Comparison of ENCODE assay signal across 25 mouse cellular contexts in genomic region chr5:9448931-9449330, GRCm38 (mm10).
DNase-seq lines count a peak whose midpoint lies in the region; ATAC-seq and TF ChIP-seq lines count a peak whose summit lies in the region.
"Had no signal": no experiment of that assay in that cellular context is flagged by ENCODE, and none has a peak within 500 bp of the region (broad histone marks: within the 10 kb centered on the region; RNA-seq: fewer than 3 reads in every experiment).

No protein-coding gene starts in this region.

- H3K9me3 ChIP-seq in midbrain, postnatal 0 days (ENCODE audit: low read length): no peaks in the 10 kb centered on the region
- no peaks in the 10 kb centered on the region for H3K9me3 ChIP-seq in midbrain, embryonic 11.5 days (ENCODE audit: control insufficient read depth, low read length)
- H3K9me3 ChIP-seq: embryonic facial prominence, embryonic 10.5 days; embryonic facial prominence, embryonic 15.5 days; forebrain, embryonic 13.5 days; heart, embryonic 12.5 days; hindbrain, embryonic 15.5 days; intestine, embryonic 15.5 days; limb, embryonic 13.5 days; midbrain, embryonic 13.5 days had no signal

- peak; percentile 18 for DNase-seq in midbrain, postnatal 0 days (ENCODE audit: low spot score)
- DNase-seq in midbrain, embryonic 11.5 days (ENCODE audit: low spot score, missing footprints): no peak
- peak; percentile 48 for DNase-seq in cerebellum, adult 11 months
- DNase-seq in cerebellum, adult 9-10 months: peak; percentile 89
- DNase-seq in cerebellum, postnatal 36 days: peak; percentile 45 to 61
- no peak for DNase-seq in kidney, adult 18-20 months
- no peak for DNase-seq in kidney, adult 2 months
- DNase-seq in thymus, adult 2 months: no peak
- DNase-seq: gastrocnemius, postnatal 25 days; heart, adult 2 months; heart, postnatal 4 days; lung, postnatal 4 days had no signal

- TF ChIP-seq CTCF in midbrain, postnatal 0 days (IDR thresholded peaks at IDR 0.05): no peak
- no peak for TF ChIP-seq CTCF in kidney, adult 2 months (conservative IDR thresholded peaks at IDR 0.05; ENCODE audit: insufficient read depth, insufficient read length, low read depth, low read length)
- TF ChIP-seq CTCF in thymus, adult 2 months (IDR thresholded peaks at IDR 0.05; ENCODE audit: borderline replicate concordance, control insufficient read depth, extremely low read depth, insufficient read depth, low read length, poor library complexity): no peak

- no peak overlapping the region for H3K9ac ChIP-seq in midbrain, postnatal 0 days (replicated peaks; ENCODE audit: low read length, poor library complexity, severe bottlenecking)
- no peak overlapping the region for H3K9ac ChIP-seq in midbrain, embryonic 11.5 days (ENCODE audit: low read length)
- H3K9ac ChIP-seq: embryonic facial prominence, embryonic 15.5 days; forebrain, embryonic 13.5 days; heart, embryonic 12.5 days; hindbrain, embryonic 15.5 days; intestine, embryonic 15.5 days; limb, embryonic 13.5 days; midbrain, embryonic 13.5 days had no signal

- H3K36me3 ChIP-seq in midbrain, postnatal 0 days (ENCODE audit: insufficient read depth, low read length): no peaks in the 10 kb centered on the region
- no peaks in the 10 kb centered on the region for H3K36me3 ChIP-seq in midbrain, embryonic 11.5 days (ENCODE audit: control insufficient read depth, insufficient read depth, low read length)
- H3K36me3 ChIP-seq in kidney, adult 2 months (ENCODE audit: control insufficient read depth, insufficient read depth, low read length): no peaks in the 10 kb centered on the region
- H3K36me3 ChIP-seq in thymus, adult 2 months (ENCODE audit: control insufficient read depth, insufficient read depth, low read length): no peaks in the 10 kb centered on the region
- H3K36me3 ChIP-seq: embryonic facial prominence, embryonic 10.5 days; embryonic facial prominence, embryonic 15.5 days; heart, embryonic 12.5 days; hindbrain, embryonic 15.5 days; intestine, embryonic 15.5 days; limb, embryonic 13.5 days; midbrain, embryonic 13.5 days had no signal

- H3K27me3 ChIP-seq in midbrain, postnatal 0 days (ENCODE audit: insufficient read depth, low read length): no peaks in the 10 kb centered on the region
- H3K27me3 ChIP-seq in midbrain, embryonic 11.5 days (ENCODE audit: control insufficient read depth, insufficient read depth, low read length): no peaks in the 10 kb centered on the region
- no peaks in the 10 kb centered on the region for H3K27me3 ChIP-seq in kidney, adult 2 months (replicated peaks; ENCODE audit: control insufficient read depth, insufficient read depth, low read length)
- no peaks in the 10 kb centered on the region for H3K27me3 ChIP-seq in thymus, adult 2 months (ENCODE audit: control insufficient read depth, insufficient read depth, low read length)
- H3K27me3 ChIP-seq: CH12.LX; embryonic facial prominence, embryonic 15.5 days; forebrain, embryonic 13.5 days; heart, embryonic 12.5 days; hindbrain, embryonic 15.5 days; intestine, embryonic 15.5 days; limb, embryonic 13.5 days; megakaryocyte, embryonic 14.5 days; midbrain, embryonic 13.5 days had no signal

- ATAC-seq in midbrain, postnatal 0 days (ENCODE audit: low FRiP score): no peak; the same call in 1 of the 2 replicates
- ATAC-seq in midbrain, embryonic 11.5 days (ENCODE audit: low FRiP score): no peak
- ATAC-seq: forebrain, embryonic 13.5 days; intestine, embryonic 15.5 days; midbrain, embryonic 13.5 days; Patski had no signal

- 94% methylated on average over 6 of the region's 6 CpGs for WGBS in midbrain, postnatal 0 days
- WGBS in midbrain, embryonic 11.5 days: 87% methylated on average over 6 of the region's 6 CpGs
- 77% methylated on average over 6 of the region's 6 CpGs for WGBS in kidney, adult 2 months
- 91% methylated on average over 6 of the region's 6 CpGs for WGBS in thymus, adult 2 months

- no peak overlapping the region for H3K4me2 ChIP-seq in midbrain, postnatal 0 days (ENCODE audit: low read depth, low read length, poor library complexity, severe bottlenecking)
- H3K4me2 ChIP-seq in midbrain, embryonic 11.5 days: no peak overlapping the region
- H3K4me2 ChIP-seq: embryonic facial prominence, embryonic 15.5 days; forebrain, embryonic 13.5 days; heart, embryonic 12.5 days; hindbrain, embryonic 15.5 days; intestine, embryonic 15.5 days; limb, embryonic 13.5 days; liver, embryonic 11.5 days; midbrain, embryonic 13.5 days had no signal

- H3K4me1 ChIP-seq in midbrain, postnatal 0 days (ENCODE audit: insufficient read depth, low read length): no peaks in the 10 kb centered on the region
- H3K4me1 ChIP-seq in midbrain, embryonic 11.5 days (ENCODE audit: control insufficient read depth, insufficient read depth, low read length): no peaks in the 10 kb centered on the region
- no peaks in the 10 kb centered on the region for H3K4me1 ChIP-seq in kidney, adult 2 months (ENCODE audit: control insufficient read depth, insufficient read depth, low read length)
- no peaks in the 10 kb centered on the region for H3K4me1 ChIP-seq in thymus, adult 2 months (replicated peaks; ENCODE audit: control insufficient read depth, insufficient read depth, low read length)
- H3K4me1 ChIP-seq: embryonic facial prominence, embryonic 10.5 days; embryonic facial prominence, embryonic 15.5 days; forebrain, embryonic 13.5 days; heart, embryonic 12.5 days; hindbrain, embryonic 15.5 days; intestine, embryonic 15.5 days; limb, embryonic 13.5 days; megakaryocyte, embryonic 14.5 days; midbrain, embryonic 13.5 days had no signal

- H3K27ac ChIP-seq in midbrain, postnatal 0 days (ENCODE audit: low read depth, low read length): no peak overlapping the region
- no peak overlapping the region for H3K27ac ChIP-seq in midbrain, embryonic 11.5 days (ENCODE audit: low read depth, low read length)
- no peak overlapping the region for H3K27ac ChIP-seq in kidney, adult 2 months (ENCODE audit: insufficient read depth, low read depth, low read length)
- H3K27ac ChIP-seq in thymus, adult 2 months (ENCODE audit: control insufficient read depth, insufficient read depth, low read length): no peak overlapping the region
- H3K27ac ChIP-seq: embryonic facial prominence, embryonic 10.5 days; embryonic facial prominence, embryonic 15.5 days; forebrain, embryonic 13.5 days; heart, adult 2 months; hindbrain, embryonic 15.5 days; intestine, embryonic 15.5 days; left cerebral cortex, adult 2 months; limb, embryonic 13.5 days; midbrain, embryonic 13.5 days had no signal

- TF ChIP-seq POLR2A in kidney, adult 2 months (IDR thresholded peaks at IDR 0.05; ENCODE audit: low read depth, low read length): no peak
- TF ChIP-seq POLR2A in thymus, adult 2 months (IDR thresholded peaks at IDR 0.05; ENCODE audit: control insufficient read depth, extremely low read depth, insufficient read depth, low read length, poor library complexity): no peak

- H3K4me3 ChIP-seq in midbrain, postnatal 0 days (ENCODE audit: low read depth, low read length): no peak overlapping the region
- no peak overlapping the region for H3K4me3 ChIP-seq in midbrain, embryonic 11.5 days (ENCODE audit: low read depth, low read length)
- H3K4me3 ChIP-seq in kidney, adult 2 months (ENCODE audit: insufficient read depth, low read depth, low read length): no peak overlapping the region
- no peak overlapping the region for H3K4me3 ChIP-seq in thymus, adult 2 months (ENCODE audit: control insufficient read depth, insufficient read depth, low read length)
- H3K4me3 ChIP-seq: embryonic facial prominence, embryonic 10.5 days; embryonic facial prominence, embryonic 15.5 days; forebrain, embryonic 13.5 days; heart, adult 2 months; heart, embryonic 12.5 days; hindbrain, embryonic 15.5 days; intestine, embryonic 15.5 days; left cerebral cortex, adult 2 months; limb, embryonic 13.5 days; megakaryocyte, embryonic 14.5 days; midbrain, embryonic 13.5 days had no signal

Comparison
In these comparisons a context has a peak if more than half of its experiments do, and no peak if none do; other contexts are left out.
1. DNase-seq: peak in midbrain, postnatal 0 days (single experiment), cerebellum, adult 11 months (single experiment), cerebellum, adult 9-10 months (single experiment) and cerebellum, postnatal 36 days (2 of 2); none in midbrain, embryonic 11.5 days (single experiment), kidney, adult 18-20 months (single experiment), kidney, adult 2 months (single experiment) and thymus, adult 2 months (single experiment).